Mouse (Mus musculus) left cerebral cortex, adult 2 months (tissue): Measurements from ENCODE around the gene Iqce. TPM values are rescaled to one million over a fixed set of nuclear protein-coding genes. Genes with fewer than 3 reads are reported as not detected.

Source experiments
- DNase-seq, 2 experiments: peaks; one replicate each; pipeline ENCODE4 v3.0.0; 2021 to 2022; ENCODE audit warnings: low spot score in 2 of 2, mixed read lengths in 1 of 2; ENCODE audit errors: extremely low spot score in 1 of 2
- H3K27ac ChIP-seq: fragments of 200-600 bp; 2 replicates; pipeline ENCODE4 v1.8.1; 2022
- H3K4me3 ChIP-seq: fragments of 200-600 bp; 2 replicates; pipeline ENCODE4 v1.8.1; 2022
- CTCF ChIP-seq: fragments of 200-600 bp; IDR thresholded peaks from 2 replicates; pipeline ENCODE4 v1.8.1; 2022; ENCODE audit warnings: antibody characterized with exemption, mild to moderate bottlenecking, moderate library complexity
- intact Hi-C: fragments of 180-260 bp; cut with DNase I; formaldehyde crosslinking; loops from one replicate; pipeline ENCODE4 v1.15.1; 2025
- total RNA-seq, 2 experiments: library from RNA; stranded (reverse); gene quantifications; 2 replicates each; pipeline ENCODE4 v1.2.3; 2021

Gene Iqce
- total RNA-seq, 2 experiments from 2014 or later: 56.2 to 65.9 TPM

DNA sequence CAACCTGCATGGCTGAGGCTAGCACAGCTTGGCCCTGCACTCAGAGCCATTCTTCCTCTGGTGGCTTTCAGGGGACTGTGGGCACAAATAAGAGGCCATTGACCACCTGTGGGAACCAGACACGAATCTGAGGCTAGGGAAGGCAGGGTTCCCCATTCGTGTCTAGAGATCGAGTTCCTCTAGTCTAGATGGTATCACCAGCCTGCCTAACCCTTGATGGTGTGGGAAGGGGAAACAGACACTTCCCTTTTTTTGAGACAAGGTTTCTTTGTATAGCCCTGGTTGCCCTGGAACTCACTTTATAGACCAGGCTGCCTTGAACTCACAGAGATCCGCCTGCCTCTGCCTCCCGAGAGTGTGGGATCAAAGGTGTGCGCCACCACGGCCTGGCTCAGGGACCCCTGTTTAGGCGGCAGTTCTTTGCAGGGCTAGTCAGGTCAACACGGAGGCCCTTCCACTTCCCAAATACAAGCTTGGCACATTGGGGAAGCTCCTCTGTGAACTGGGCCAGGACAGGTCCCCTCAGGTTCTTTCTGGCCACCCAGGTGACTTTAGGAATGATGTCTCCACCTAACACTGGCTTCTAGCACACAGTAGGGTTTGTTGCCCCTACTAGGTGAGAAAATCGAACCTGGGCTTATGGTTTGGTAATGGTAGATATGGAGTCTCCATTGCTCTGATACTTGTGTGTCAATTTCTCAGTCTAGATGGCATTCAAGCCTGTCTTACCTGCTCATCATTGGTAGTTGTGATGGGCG lies 29.0 kb upstream of the Iqce start:
- Histone ChIP-seq H3K4me3 (no peak overlapping the region), H3K27ac (no peak overlapping the region)
- TF ChIP-seq CTCF: no peak
- DNase-seq: no peak
- intact Hi-C loops: no loop called here

DNA sequence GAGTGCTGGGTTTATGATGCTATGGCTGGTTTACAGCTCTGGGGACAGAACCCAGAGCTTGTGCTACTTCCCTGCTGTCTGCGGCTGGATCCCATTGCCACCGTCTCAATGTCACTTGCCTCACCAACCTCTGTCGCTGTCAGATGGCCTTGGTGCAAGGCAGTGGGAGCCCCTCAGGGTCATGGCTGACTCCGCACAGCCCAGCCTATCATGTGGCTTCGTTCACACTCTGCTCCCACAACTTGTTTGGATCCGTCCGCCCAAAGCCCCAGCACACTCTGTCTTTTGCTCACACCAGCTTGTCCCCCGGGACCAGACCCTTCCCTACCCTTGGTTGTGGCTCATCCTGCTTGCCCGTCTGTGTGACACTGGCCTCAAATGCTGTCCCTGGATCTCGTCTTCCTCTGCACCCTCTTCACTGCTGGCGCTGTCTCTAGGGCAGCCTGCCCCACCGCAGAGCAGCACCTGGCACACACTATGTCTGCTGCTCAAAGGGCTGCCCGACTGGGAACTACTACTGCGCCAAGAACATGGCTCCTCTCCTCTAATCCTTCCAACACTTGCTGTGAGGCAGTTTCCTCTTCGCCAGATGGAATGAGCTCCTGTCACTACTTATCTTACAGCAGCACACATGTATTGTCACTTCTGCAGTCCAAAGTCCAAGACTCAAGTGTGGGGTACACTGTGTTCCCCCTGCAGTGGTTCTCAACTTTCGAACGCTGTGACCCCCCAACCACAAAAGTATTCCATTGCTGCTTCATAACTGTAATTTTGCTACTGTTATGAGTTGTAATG lies 25.0 kb upstream of the Iqce start:
- intact Hi-C loops: no loop called here
- TF ChIP-seq CTCF: no peak
- H3K27ac ChIP-seq: no peak overlapping the region
- H3K4me3 ChIP-seq: no peak overlapping the region
- DNase-seq: no peak

DNA sequence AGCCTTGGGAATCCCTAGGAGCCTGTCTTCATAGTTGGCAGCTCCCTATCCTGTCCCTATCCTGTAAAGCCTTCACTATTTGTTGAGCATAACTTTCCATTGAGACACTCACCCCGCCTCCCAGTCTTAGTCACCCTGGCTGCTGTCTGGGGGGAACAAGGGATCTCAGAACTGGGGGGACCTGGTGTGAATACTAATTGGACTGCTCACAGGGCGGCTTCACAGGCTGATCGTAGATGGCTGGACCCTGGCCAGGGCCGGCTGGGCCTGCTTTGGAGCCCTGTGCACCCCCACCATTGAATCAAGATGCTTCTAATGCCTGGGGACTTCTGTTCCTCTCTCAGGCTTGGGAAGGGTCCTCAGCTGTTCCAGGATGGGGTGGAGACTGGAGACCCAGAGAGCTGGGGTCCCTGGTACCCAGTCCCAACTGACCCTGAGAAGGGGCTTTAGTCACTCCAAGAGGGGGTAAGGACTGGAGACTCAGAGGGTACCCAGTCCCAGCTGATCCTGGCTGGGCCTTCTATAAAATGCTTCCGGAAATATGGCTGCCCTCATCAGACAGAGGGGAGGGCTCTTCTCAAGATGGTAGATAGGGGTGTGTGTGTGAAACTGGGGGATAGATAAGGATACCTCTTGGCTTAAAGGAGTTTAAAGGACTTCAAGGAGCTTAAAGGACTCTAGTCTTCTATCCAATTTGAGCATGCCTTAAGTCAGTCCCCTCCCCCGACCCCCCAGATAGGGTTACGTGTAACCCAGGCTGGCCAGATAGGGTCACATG lies 24.1 kb upstream of the Iqce start:
- peak in 1 of 2 experiments; percentile 55 for DNase-seq
- intact Hi-C loops: no loop called here
- no peak overlapping the region for H3K4me3 ChIP-seq
- TF ChIP-seq CTCF: no peak
- no peak overlapping the region for H3K27ac ChIP-seq

DNA sequence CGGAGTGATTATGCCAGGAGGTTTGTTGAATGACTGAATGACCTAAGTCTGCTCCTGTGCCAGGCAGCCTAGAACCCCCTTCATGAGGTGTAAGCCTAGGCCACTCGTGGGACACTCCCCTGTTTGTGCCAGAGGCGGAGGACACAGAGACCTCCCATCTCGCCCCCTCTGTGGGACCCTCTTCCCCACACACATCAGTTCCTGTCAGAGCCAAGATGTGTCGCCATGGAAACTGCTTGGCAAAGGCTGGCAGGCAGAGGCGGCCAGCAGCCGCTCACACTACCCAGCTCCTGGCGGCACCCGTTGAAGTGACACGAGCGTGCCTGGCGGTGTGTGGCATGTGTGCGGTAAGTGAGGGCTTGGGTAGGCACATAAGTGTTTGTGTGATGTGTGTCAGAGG lies 21.6 kb upstream of the Iqce start, which contains the start of gene Amz1:
Amz1 (plus strand) TSS at position 306 of the 400 bp plus-strand sequence.
- peak; percentile 3 for TF ChIP-seq CTCF
- peak; percentile 67 to 75 for DNase-seq
- Histone ChIP-seq H3K4me3 (peak within 1 kb of the TSS; percentile 30), H3K27ac (peak within 1 kb of the TSS; percentile 40)
- intact Hi-C loops: no loop called here

DNA sequence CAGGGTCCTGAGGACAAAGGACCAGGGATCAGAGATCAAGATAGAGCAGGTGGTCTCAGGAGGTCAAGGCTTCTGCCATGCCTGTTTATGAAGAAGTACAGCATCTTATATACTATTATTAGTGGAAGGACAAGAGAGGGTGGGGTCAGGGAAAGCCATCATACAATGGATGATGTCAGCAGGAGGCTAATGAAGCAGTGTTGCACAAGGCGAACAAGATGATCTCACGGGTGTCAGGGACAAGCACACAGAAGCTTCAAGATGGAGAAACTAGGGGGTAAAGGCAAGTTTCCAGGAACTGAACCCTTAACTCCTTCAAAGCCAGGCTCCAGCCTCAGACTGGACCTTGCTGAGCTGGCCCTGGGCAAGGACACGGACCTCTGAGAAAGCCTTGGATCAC lies 19.9 kb upstream of the Iqce start:
- TF ChIP-seq CTCF: no peak
- Histone ChIP-seq H3K27ac (no peak overlapping the region), H3K4me3 (no peak overlapping the region)
- intact Hi-C loops: no loop called here
- no peak for DNase-seq

DNA sequence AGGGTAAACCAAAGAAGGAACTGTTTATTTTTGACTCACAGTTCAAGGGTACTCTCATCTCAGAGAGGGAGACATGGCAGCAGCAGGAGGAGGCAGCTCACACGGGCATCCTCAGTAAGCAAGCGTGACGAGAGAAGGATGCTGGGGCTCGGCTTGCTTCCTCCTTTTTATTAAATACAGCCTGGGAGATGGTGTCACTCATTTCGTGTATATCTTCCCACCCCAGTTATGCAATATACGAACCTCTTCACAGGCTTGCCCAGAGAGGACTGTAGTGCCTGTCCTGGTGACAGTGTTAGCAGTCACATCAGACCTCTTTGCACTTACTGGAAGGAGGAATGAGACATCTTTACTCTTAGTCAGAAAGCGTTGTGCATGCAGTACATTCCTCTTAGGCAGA lies 18.6 kb upstream of the Iqce start:
- TF ChIP-seq CTCF: no peak
- Histone ChIP-seq H3K27ac (no peak overlapping the region), H3K4me3 (no peak overlapping the region)
- intact Hi-C loops: no loop called here
- no peak for DNase-seq

DNA sequence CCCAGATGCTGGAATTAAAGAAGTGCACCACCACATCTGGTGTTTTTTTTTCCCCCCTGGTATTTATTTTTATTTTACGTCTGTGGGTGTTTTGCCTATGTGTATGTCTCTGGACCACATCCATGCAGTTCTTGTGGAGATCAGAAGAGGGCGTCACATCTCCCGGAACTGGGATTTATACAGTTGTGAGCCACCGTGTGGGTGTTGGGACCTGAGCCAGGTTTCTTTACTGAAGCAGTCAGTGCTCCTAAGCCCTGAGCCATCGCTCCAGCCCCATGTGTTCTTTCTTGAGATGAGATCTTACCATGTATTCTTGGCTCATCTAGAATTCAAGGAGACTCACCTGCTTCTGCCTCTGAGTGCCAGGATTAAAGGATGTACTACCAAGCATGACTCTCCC lies 8.9 kb upstream of the Iqce start:
- peak; percentile 26; the same call in 1 of the 2 replicates for TF ChIP-seq CTCF
- intact Hi-C loops: no loop called here
- Histone ChIP-seq H3K4me3 (no peak overlapping the region), H3K27ac (no peak overlapping the region)
- no peak for DNase-seq

DNA sequence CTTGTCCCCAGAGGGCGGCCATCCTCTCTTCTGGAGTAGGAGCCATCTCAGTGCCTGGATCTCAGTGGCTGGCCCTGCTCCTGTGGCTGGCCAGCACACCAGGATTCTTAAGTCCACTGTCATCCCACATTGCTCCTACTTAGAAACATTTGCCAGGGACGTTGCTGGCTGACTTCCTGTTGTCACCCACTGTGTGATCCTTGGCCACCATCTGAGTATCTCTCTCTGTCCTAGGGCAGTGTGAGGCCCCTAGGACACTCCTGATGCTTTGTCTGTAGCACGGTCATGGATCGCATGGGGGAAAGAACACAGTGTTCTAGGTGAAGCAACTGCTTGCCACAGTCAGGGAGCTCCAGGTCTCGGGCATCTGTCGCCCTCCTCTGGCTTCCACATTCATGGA lies 8.1 kb upstream of the Iqce start:
- Histone ChIP-seq H3K4me3 (no peak overlapping the region), H3K27ac (no peak overlapping the region)
- TF ChIP-seq CTCF: no peak
- no peak for DNase-seq
- intact Hi-C loops: no loop called here

DNA sequence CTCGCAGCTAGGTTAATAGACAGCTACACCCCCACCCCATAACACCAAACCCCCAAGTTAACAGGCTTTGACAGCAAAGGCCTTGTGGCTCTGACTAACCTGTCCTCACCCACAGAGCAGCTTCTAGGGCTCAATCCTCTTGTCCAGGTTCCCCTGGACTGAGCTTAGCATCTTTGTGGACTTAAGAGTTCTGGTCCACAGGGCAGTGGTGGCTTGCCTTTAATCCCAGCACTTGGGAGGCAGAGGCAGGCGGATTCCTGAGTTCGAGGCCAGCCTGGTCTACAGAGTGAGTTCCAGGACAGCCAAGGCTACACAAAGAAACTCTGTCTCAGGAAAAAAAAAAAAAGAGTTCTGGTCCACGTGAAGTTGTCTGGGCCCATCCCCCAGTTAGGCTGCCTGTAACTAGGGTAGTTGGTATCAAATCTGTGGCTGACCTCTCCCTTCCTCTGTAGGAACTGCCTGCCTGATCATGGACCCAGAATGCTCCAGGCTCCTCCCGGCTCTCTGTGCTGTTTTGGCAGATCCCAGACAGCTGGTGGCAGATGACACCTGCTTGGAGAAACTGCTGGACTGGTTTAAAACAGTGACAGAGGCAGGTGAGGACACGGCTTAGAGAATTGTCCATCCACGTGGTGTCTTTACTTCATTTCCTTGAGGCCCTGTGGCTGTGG lies 3.5 kb upstream of the Iqce start:
- no peak for DNase-seq
- Histone ChIP-seq H3K27ac (peak overlapping the region; percentile 76), H3K4me3 (peak overlapping the region; percentile 91)
- TF ChIP-seq CTCF: no peak
- intact Hi-C loops: loop anchor here (2.0 to 5.0 kb wide), 2 partner anchors 42 to 57 kb away; partner anchors contain the start of gene Ttyh3

DNA sequence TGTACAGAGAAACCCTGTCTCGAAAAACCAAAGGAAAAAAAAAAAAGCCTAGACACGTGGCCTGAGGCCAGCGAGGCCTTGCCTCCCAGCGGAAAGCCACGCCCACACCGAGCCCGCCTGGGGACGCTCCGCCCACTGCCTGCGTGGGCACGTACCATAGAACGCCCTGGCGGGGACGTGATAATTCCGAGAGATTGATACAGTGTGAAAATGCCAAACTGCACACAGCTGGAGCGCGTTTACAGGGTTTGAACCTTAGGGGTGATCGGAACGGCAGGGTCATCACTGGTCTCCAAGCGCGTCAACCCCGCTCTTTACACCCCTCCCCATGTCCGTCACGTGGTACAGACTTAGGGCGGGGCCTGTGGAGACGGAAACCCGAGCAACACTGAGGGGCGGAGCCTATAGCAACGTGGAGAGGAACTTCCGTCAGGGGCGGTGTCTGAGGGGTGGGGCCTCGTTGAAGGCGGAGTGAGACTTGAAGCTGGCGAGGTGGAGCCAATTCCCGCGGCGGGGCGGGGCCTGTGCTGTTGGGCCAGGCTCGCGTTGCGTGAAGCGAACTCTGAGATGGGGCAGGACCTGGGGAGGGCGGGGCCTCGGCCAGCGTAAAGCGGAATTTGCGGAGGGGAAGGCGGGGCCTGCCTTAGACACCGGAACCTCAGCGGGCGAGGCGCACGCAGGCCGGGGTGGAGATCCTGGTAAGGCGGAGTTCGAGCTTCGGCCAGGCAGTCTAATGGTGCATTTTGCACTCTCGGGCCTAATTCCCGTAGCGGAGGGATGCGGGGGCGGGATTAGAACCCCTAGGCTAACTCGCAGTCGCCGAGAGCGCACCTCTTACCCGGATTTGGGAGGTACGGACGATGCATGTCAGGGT lies 2.4 kb upstream of the Iqce start, which contains the start of gene Brat1:
Brat1 (plus strand) TSS at position 634 of the 874 bp plus-strand sequence.
- Histone ChIP-seq H3K27ac (peak within 1 kb of the TSS; percentile 99), H3K4me3 (peak within 1 kb of the TSS; percentile 91)
- DNase-seq: peak; percentile 99 to 100
- intact Hi-C loops: loop anchor here (2.0 to 5.0 kb wide), 2 partner anchors 43 to 56 kb away; partner anchors contain the start of gene Ttyh3
- TF ChIP-seq CTCF: no peak
